Mouse (Mus musculus): ENCODE measurements around the gene Ranbp17. TPM values are rescaled to one million over a fixed set of nuclear protein-coding genes. Genes with fewer than 3 reads are reported as not detected.

The Ranbp17 gene
- polyA plus RNA-seq, 1 experiment, result 7.2 TPM

DNA sequence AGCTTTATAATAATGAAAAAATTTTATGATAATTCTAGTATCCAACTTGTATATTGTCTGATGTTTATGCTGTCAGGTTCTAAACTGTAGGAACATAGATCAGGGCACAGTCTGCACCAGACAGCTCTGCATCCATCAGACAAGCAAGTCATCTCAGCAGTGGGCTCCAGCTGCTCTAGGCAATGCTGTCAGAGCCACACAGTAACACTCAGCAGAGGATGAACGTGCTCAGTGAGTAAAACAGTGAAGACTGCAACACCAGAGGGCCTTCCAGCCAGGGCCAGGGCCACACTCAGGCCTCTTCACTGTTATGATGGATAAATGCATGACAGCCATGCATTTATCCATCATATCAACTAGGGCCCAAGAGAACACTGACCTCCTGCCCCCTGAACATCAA, 114.2 kb downstream of the Ranbp17 start:
- no peak for DNase-seq (ENCODE audit: low read depth)
- TF ChIP-seq POLR2A (IDR thresholded peaks at IDR 0.05; ENCODE audit: borderline replicate concordance, extremely low read depth, insufficient read depth, insufficient read length, poor library complexity, severe bottlenecking) (no peak), CTCF (IDR thresholded peaks at IDR 0.05; ENCODE audit: borderline replicate concordance, extremely low read depth, insufficient read depth, insufficient read length) (no peak)

DNA sequence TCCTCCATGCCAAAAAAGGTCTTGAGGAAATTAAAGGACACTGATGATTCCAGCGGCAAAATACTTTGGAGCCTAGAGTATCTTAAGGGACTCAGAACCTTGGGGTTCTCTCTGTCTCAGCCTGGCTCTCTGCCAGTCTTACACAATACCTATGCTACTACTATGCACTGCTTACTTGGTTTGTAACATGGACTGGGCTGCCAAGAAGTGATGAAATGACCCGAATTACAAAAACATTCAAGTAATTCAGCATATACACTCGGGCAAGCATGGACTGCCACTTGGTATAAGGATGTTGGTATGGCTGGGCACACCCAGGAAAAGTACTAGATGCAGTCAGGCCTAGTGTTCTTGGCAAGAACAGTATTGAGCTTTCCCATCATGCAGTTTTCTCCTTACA, 114.8 kb downstream of the Ranbp17 start:
- TF ChIP-seq CTCF (IDR thresholded peaks at IDR 0.05; ENCODE audit: borderline replicate concordance, extremely low read depth, insufficient read depth, insufficient read length) (no peak), POLR2A (IDR thresholded peaks at IDR 0.05; ENCODE audit: borderline replicate concordance, extremely low read depth, insufficient read depth, insufficient read length, poor library complexity, severe bottlenecking) (no peak)
- no peak for DNase-seq (ENCODE audit: low read depth)

DNA sequence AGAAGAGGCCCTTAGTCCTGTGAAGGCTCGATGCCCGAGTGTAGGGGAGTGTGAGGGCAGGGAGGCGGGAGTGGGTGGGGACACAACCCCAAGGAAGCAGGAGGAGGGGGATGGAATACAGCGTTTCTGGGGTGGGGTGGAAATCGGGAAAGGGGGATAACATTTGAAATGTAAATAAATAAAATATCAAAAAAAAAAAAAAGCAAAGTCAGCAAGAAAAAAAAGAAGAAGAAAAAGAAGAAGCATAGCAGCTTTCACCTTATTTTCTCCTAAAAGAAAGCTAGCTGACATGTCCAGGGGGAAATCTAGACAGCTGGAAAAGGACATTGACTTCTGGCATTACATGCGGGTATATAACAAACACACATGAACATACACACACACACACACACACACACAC, 117.3 kb downstream of the Ranbp17 start:
- DNase-seq (ENCODE audit: low read depth), result no peak
- TF ChIP-seq CTCF (IDR thresholded peaks at IDR 0.05; ENCODE audit: borderline replicate concordance, extremely low read depth, insufficient read depth, insufficient read length) (no peak), POLR2A (IDR thresholded peaks at IDR 0.05; ENCODE audit: borderline replicate concordance, extremely low read depth, insufficient read depth, insufficient read length, poor library complexity, severe bottlenecking) (no peak)

DNA sequence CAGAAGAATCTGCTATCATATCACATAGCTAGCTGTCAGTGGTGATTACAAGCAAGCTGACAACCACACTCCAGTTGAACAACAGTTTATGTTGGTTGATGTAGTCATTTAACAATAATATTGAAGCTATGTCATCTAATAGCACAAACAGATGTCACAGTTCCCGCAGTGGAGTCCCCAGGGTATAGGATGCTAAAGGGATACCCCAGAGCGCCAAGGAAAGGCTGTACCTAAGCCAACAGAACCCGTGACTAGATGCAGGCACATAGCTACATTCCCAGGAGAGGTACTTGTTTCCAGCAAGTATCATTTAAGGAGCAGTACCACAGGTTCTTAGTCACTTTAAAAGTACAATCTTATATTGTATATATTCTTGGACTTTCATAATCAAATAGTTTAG, 119.5 kb downstream of the Ranbp17 start:
- DNase-seq (ENCODE audit: low read depth), result peak; percentile 29
- TF ChIP-seq CTCF (IDR thresholded peaks at IDR 0.05; ENCODE audit: borderline replicate concordance, extremely low read depth, insufficient read depth, insufficient read length) (no peak), POLR2A (IDR thresholded peaks at IDR 0.05; ENCODE audit: borderline replicate concordance, extremely low read depth, insufficient read depth, insufficient read length, poor library complexity, severe bottlenecking) (no peak)

DNA sequence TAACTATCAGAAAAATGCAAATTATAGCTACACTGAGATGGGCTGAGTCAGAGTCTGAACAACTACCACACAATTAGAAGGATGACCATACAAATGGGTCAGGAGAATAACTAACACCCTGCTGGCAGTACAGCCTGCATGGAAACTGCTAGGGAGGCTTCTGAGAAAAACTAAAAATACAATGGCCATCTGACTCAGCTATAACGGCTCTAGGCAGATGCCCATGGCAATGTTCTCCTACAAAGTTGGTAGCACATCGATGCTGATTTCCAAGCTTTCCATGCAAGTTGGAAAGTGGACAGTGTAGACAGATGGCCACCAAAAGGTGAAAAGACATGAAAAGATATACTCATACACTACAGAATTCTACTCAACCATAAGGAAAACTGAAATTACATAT, 124.9 kb downstream of the Ranbp17 start:
- no peak for DNase-seq (ENCODE audit: low read depth)
- no peak for TF ChIP-seq POLR2A (IDR thresholded peaks at IDR 0.05; ENCODE audit: borderline replicate concordance, extremely low read depth, insufficient read depth, insufficient read length, poor library complexity, severe bottlenecking)
- TF ChIP-seq CTCF (IDR thresholded peaks at IDR 0.05; ENCODE audit: borderline replicate concordance, extremely low read depth, insufficient read depth, insufficient read length), result no peak

DNA sequence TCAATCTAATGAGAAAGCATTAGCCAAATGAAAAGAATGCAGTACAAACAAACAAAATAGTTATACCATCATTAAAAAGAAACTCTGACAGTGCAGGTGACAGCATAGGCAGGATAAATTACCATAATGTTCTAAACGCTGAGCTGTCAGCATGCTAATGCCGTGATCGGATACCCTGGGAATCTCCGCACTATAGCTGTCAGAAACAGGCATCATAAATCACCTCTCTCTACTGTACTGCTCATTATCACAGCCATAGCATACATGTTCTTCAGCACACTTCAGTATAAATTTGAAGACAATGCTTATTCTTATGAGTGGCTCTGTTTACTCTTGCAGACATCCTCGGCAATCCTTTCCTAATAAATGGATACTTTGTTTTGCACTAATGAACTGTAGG, 151.7 kb downstream of the Ranbp17 start:
- TF ChIP-seq CTCF (IDR thresholded peaks at IDR 0.05; ENCODE audit: borderline replicate concordance, extremely low read depth, insufficient read depth, insufficient read length) (no peak), POLR2A (IDR thresholded peaks at IDR 0.05; ENCODE audit: borderline replicate concordance, extremely low read depth, insufficient read depth, insufficient read length, poor library complexity, severe bottlenecking) (no peak)
- DNase-seq (ENCODE audit: low read depth), result peak; percentile 67

DNA sequence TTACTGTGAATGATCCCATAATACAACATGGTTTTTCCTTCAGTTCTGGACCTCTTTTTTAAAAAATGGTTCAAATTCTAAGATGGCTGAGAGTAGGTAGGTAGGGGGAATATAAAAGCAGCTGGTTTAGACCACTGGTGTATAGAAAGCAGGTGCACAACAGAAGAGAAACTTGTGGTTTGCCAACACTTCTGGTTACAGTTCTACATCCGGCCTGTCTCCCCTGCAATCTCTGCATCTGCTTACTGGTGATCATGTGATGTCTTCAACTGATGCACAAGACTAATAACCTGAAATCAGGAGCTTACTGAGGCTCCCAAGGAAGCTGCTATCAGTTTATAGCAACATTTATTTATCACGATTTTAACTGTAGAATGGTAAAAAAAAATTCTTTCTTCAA, 164.3 kb downstream of the Ranbp17 start:
- TF ChIP-seq CTCF (IDR thresholded peaks at IDR 0.05; ENCODE audit: borderline replicate concordance, extremely low read depth, insufficient read depth, insufficient read length) (no peak), POLR2A (IDR thresholded peaks at IDR 0.05; ENCODE audit: borderline replicate concordance, extremely low read depth, insufficient read depth, insufficient read length, poor library complexity, severe bottlenecking) (no peak)
- no peak for DNase-seq (ENCODE audit: low read depth)

DNA sequence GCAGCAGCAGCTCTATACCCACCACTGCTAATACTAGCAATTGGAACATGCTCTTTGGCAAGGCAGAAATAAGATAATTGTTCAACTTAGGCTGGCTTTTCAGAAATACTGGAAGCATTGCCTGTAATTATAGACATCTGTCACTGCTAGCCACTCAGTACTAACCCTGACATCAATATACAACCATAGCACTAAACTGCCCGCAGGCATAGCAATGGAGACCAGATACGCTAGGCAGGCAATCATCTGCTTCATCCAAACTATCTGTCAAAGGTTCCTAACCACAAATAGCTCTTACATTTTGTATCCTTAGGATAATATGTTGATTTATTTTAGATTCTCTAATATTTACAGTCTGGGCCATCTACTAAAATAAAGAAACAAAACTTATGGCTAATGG, 171.5 kb downstream of the Ranbp17 start:
- peak; percentile 18 for DNase-seq (ENCODE audit: low read depth)
- TF ChIP-seq CTCF (IDR thresholded peaks at IDR 0.05; ENCODE audit: borderline replicate concordance, extremely low read depth, insufficient read depth, insufficient read length) (no peak), POLR2A (IDR thresholded peaks at IDR 0.05; ENCODE audit: borderline replicate concordance, extremely low read depth, insufficient read depth, insufficient read length, poor library complexity, severe bottlenecking) (no peak)

DNA sequence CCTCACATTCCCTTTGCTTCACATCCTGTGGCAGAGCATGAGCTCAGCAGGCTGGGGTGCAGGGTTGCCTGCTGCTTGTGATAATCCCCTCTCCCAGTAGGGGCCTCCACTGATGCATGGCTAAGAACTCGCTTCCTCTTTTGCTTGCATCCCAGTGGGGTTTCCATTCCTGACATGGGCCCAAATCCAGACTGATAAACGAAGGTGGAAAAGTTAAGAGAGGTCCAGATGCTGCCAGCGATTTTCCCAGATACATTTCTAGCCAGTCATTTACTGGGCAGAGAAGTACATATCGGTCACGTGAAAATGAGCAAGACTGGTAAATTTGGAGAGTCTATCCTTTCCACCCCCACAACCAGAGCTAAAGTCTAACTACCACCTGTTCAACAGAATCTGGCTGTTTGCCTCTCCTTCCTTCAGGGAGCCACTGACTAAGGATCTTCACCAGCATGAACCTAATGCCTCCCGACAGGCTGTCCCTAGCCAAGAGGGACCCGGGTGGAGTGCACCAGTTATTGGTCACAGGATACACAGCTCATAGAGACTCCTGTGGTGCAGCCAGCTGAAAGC, 176.9 kb downstream of the Ranbp17 start:
- peak; percentile 67 for DNase-seq (ENCODE audit: low read depth)

DNA sequence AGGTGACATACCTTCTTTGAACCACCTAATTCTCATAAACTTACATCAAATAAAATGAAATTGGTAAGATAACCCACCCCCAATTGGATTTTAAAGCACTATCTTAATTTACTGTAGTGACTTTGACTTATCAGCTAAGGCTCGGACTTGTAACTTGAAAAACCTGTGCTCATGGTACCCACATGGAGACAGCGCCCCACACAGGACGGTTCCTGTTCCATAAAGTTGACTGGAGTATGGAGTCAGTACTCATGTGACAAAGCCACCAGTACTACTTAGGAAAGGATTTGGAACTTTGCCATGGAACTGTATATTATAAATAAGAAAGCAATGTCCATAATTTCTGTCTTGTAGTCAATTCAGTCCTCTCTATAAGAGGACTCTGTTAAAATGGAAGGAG, 177.9 kb downstream of the Ranbp17 start:
- no peak for TF ChIP-seq POLR2A (IDR thresholded peaks at IDR 0.05; ENCODE audit: borderline replicate concordance, extremely low read depth, insufficient read depth, insufficient read length, poor library complexity, severe bottlenecking)
- no peak for TF ChIP-seq CTCF (IDR thresholded peaks at IDR 0.05; ENCODE audit: borderline replicate concordance, extremely low read depth, insufficient read depth, insufficient read length)
- DNase-seq (ENCODE audit: low read depth), result no peak

More for the DNA sequence above, 176.9 kb downstream of the Ranbp17 start:
- peak; percentile 64 for TF ChIP-seq CTCF (IDR thresholded peaks at IDR 0.05; ENCODE audit: borderline replicate concordance, extremely low read depth, insufficient read depth, insufficient read length)
- TF ChIP-seq POLR2A (IDR thresholded peaks at IDR 0.05; ENCODE audit: borderline replicate concordance, extremely low read depth, insufficient read depth, insufficient read length, poor library complexity, severe bottlenecking), result no peak

DNA sequence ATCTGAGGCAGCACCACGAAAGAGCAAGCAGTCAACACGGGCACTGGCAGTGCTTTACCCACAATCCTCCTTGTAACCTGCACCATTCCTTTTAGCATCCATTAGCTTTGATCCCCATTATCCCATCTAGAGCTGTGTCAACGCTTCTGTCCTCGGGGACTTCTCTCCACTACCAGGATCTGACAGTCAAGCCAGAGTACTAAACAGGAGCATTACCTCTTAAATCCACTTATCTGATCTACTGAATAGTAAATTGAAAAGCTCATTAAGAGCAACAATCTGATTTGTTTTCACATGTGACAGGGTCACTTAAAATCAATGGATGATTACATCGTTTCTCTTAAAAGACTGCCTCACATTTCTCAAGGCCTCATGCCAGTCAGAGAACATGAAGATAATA, 181.4 kb downstream of the Ranbp17 start:
- TF ChIP-seq CTCF (IDR thresholded peaks at IDR 0.05; ENCODE audit: borderline replicate concordance, extremely low read depth, insufficient read depth, insufficient read length) (no peak), POLR2A (IDR thresholded peaks at IDR 0.05; ENCODE audit: borderline replicate concordance, extremely low read depth, insufficient read depth, insufficient read length, poor library complexity, severe bottlenecking) (no peak)
- peak; percentile 71 for DNase-seq (ENCODE audit: low read depth)

DNA sequence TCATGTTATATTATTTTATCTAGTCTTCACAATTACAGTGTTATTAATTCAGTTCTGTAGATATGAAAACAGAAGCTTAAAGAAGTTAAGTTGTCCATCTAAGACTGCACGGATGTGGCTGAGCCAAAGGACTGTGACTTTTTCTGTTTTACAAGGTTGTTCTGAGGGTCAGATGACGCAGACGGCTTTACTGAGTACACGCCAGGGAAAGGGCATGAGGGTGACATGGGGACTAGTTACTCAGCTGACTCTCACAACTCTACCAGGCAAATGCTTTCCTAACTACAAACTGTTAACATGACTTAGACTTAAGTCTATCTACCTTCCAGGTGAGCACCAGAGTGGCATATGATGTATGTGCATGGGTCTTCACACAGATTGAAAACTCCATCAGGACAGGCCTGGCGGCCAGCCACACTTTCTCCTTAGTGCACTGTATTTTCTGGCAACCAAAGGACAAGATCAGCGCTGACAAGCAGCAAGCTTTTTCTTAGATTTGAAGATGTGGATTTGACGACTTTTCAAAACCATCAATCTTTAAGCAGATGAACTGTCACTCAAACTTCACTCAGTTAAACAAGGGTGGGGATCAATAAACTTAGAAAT, 194.4 kb downstream of the Ranbp17 start:
- TF ChIP-seq POLR2A (IDR thresholded peaks at IDR 0.05; ENCODE audit: borderline replicate concordance, extremely low read depth, insufficient read depth, insufficient read length, poor library complexity, severe bottlenecking) (no peak), CTCF (IDR thresholded peaks at IDR 0.05; ENCODE audit: borderline replicate concordance, extremely low read depth, insufficient read depth, insufficient read length) (no peak)
- DNase-seq (ENCODE audit: low read depth), result no peak
